Mouse (Mus musculus): ENCODE measurements around the gene Srsf4.

DNA sequence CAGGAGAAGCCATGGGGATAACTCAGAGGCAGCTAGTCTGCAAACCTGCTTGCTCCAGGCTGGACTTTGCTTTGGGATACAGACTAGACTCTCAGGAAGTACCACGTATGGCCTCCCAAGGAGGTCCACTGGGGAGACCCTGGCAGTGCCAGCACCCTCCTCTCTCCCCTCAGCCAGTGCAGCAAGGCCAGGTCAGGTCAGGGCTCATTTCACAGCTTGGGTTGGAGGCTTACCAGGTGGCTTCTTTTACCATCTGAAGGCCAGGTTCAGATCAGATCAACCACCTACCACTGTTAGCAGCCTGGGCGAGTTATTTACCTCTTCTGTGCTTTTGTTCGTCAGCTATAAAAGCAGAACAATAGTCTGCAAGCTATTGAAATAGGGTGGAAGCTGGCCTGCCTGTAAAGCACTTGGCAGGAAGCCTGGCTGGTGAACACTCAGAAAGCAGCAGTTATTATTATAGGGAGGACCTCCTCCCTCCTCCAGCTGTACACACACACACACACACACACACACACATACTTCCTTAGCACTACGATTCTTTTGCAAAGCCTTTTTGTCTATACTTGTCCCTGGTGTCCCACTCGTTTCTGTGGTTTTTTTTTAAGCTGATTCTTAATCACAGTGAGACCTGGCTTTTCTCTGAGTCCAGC is 23.3 kb upstream of the Srsf4 start:
- TF ChIP-seq CTCF (IDR thresholded peaks at IDR 0.05; ENCODE audit: extremely low read depth, insufficient read depth, low read length) (no peak), POLR2A (IDR thresholded peaks at IDR 0.05; ENCODE audit: extremely low read depth, insufficient read depth, low read length) (no peak)
